Mouse (Mus musculus): Measurements from ENCODE around the gene Nlgn1. TPM values are rescaled to one million over a fixed set of nuclear protein-coding genes. Genes with fewer than 3 reads are reported as not detected.

Nlgn1 gene
- polyA plus RNA-seq, 1 experiment from 2014 or later, result 29.4 TPM

GRCm38 (mm10) chr3:25675888-25676287 lies 656.4 kb downstream of the Nlgn1 start:
- 83% methylated on average over 10 of the region's 10 CpGs for WGBS

GRCm38 (mm10) chr3:25675069-25675468 lies 657.2 kb downstream of the Nlgn1 start:
- H3K27me3 ChIP-seq (replicated peaks; ENCODE audit: control insufficient read depth, insufficient read depth, low read length), result no peaks in the 10 kb centered on the region
- no peak overlapping the region for H3K4me2 ChIP-seq (ENCODE audit: low read length)
- H3K4me1 ChIP-seq (ENCODE audit: control insufficient read depth, insufficient read depth, low read depth, low read length), result peaks cover 2% of the 10 kb centered on the region; the same call in 1 of the 2 replicates
- 56% methylated on average over 3 of the region's 3 CpGs for WGBS
- no peaks in the 10 kb centered on the region for H3K9me3 ChIP-seq (ENCODE audit: control insufficient read depth, low read length)
- H3K36me3 ChIP-seq (ENCODE audit: control insufficient read depth, insufficient read depth, low read length), result no peaks in the 10 kb centered on the region
- H3K9ac ChIP-seq (ENCODE audit: low read depth, low read length), result no peak overlapping the region
- no peak for ATAC-seq
- H3K27ac ChIP-seq (ENCODE audit: low read depth, low read length), result no peak overlapping the region
- no peak overlapping the region for H3K4me3 ChIP-seq (ENCODE audit: low read length)

More at GRCm38 (mm10) chr3:25675888-25676287, 656.4 kb downstream of the Nlgn1 start:
- Histone ChIP-seq H3K27ac (ENCODE audit: low read depth, low read length) (no peak overlapping the region), H3K4me2 (ENCODE audit: low read length) (no peak overlapping the region), H3K27me3 (replicated peaks; ENCODE audit: control insufficient read depth, insufficient read depth, low read length) (no peaks in the 10 kb centered on the region), H3K36me3 (ENCODE audit: control insufficient read depth, insufficient read depth, low read length) (no peaks in the 10 kb centered on the region), H3K9ac (ENCODE audit: low read depth, low read length) (no peak overlapping the region), H3K4me1 (ENCODE audit: control insufficient read depth, insufficient read depth, low read depth, low read length) (peaks cover 2% of the 10 kb centered on the region; the same call in 1 of the 2 replicates), H3K9me3 (ENCODE audit: control insufficient read depth, low read length) (no peaks in the 10 kb centered on the region), H3K4me3 (ENCODE audit: low read length) (no peak overlapping the region)
- ATAC-seq, result no peak

- WGBS, result 45% methylated on average over 5 of the region's 5 CpGs
- Histone ChIP-seq H3K27me3 (replicated peaks; ENCODE audit: control insufficient read depth, insufficient read depth, low read length) (no peaks in the 10 kb centered on the region), H3K9me3 (ENCODE audit: control insufficient read depth, low read length) (no peaks in the 10 kb centered on the region), H3K36me3 (ENCODE audit: control insufficient read depth, insufficient read depth, low read length) (no peaks in the 10 kb centered on the region), H3K4me1 (ENCODE audit: control insufficient read depth, insufficient read depth, low read depth, low read length) (no peaks in the 10 kb centered on the region), H3K27ac (ENCODE audit: low read depth, low read length) (no peak overlapping the region), H3K4me2 (ENCODE audit: low read length) (no peak overlapping the region), H3K9ac (ENCODE audit: low read depth, low read length) (no peak overlapping the region), H3K4me3 (ENCODE audit: low read length) (no peak overlapping the region)
- ATAC-seq, result no peak
Observed at GRCm38 (mm10) chr3:25673408-25673807, 658.9 kb downstream of the Nlgn1 start.

- Histone ChIP-seq H3K4me2 (ENCODE audit: low read length) (no peak overlapping the region), H3K4me1 (ENCODE audit: control insufficient read depth, insufficient read depth, low read depth, low read length) (no peaks in the 10 kb centered on the region), H3K4me3 (ENCODE audit: low read length) (no peak overlapping the region), H3K9ac (ENCODE audit: low read depth, low read length) (no peak overlapping the region), H3K27me3 (replicated peaks; ENCODE audit: control insufficient read depth, insufficient read depth, low read length) (no peaks in the 10 kb centered on the region), H3K9me3 (ENCODE audit: control insufficient read depth, low read length) (no peaks in the 10 kb centered on the region), H3K36me3 (ENCODE audit: control insufficient read depth, insufficient read depth, low read length) (no peaks in the 10 kb centered on the region), H3K27ac (ENCODE audit: low read depth, low read length) (no peak overlapping the region)
- ATAC-seq, result no peak
- WGBS, result 51% methylated on average over 4 of the region's 4 CpGs
Observed at GRCm38 (mm10) chr3:25672779-25673178, 659.5 kb downstream of the Nlgn1 start.

GRCm38 (mm10) chr3:25663464-25663863 lies 668.8 kb downstream of the Nlgn1 start:
- no peak overlapping the region for H3K4me3 ChIP-seq (ENCODE audit: low read length)
- no peaks in the 10 kb centered on the region for H3K9me3 ChIP-seq (ENCODE audit: control insufficient read depth, low read length)
- no peaks in the 10 kb centered on the region for H3K36me3 ChIP-seq (ENCODE audit: control insufficient read depth, insufficient read depth, low read length)
- no peak overlapping the region for H3K4me2 ChIP-seq (ENCODE audit: low read length)
- H3K27me3 ChIP-seq (replicated peaks; ENCODE audit: control insufficient read depth, insufficient read depth, low read length), result no peaks in the 10 kb centered on the region
- H3K27ac ChIP-seq (ENCODE audit: low read depth, low read length), result no peak overlapping the region
- H3K4me1 ChIP-seq (ENCODE audit: control insufficient read depth, insufficient read depth, low read depth, low read length), result no peaks in the 10 kb centered on the region
- WGBS, result 90% methylated on average over 2 of the region's 2 CpGs
- ATAC-seq, result no peak
- H3K9ac ChIP-seq (ENCODE audit: low read depth, low read length), result no peak overlapping the region

- 78% methylated on average over 3 of the region's 3 CpGs for WGBS
- Histone ChIP-seq H3K4me2 (ENCODE audit: low read length) (no peak overlapping the region), H3K27me3 (replicated peaks; ENCODE audit: control insufficient read depth, insufficient read depth, low read length) (no peaks in the 10 kb centered on the region), H3K27ac (ENCODE audit: low read depth, low read length) (no peak overlapping the region), H3K9me3 (ENCODE audit: control insufficient read depth, low read length) (no peaks in the 10 kb centered on the region), H3K9ac (ENCODE audit: low read depth, low read length) (no peak overlapping the region), H3K4me1 (ENCODE audit: control insufficient read depth, insufficient read depth, low read depth, low read length) (no peaks in the 10 kb centered on the region), H3K4me3 (ENCODE audit: low read length) (no peak overlapping the region), H3K36me3 (ENCODE audit: control insufficient read depth, insufficient read depth, low read length) (no peaks in the 10 kb centered on the region)
- no peak for ATAC-seq
Observed at GRCm38 (mm10) chr3:25660285-25660684, 672.0 kb downstream of the Nlgn1 start.

- 73% methylated on average over 14 of the region's 14 CpGs for WGBS
- H3K27me3 ChIP-seq (replicated peaks; ENCODE audit: control insufficient read depth, insufficient read depth, low read length), result no peaks in the 10 kb centered on the region
- no peak overlapping the region for H3K4me2 ChIP-seq (ENCODE audit: low read length)
- no peaks in the 10 kb centered on the region for H3K4me1 ChIP-seq (ENCODE audit: control insufficient read depth, insufficient read depth, low read depth, low read length)
- no peaks in the 10 kb centered on the region for H3K9me3 ChIP-seq (ENCODE audit: control insufficient read depth, low read length)
- H3K4me3 ChIP-seq (ENCODE audit: low read length), result no peak overlapping the region
- ATAC-seq, result no peak
- H3K36me3 ChIP-seq (ENCODE audit: control insufficient read depth, insufficient read depth, low read length), result no peaks in the 10 kb centered on the region
- no peak overlapping the region for H3K27ac ChIP-seq (ENCODE audit: low read depth, low read length)
- no peak overlapping the region for H3K9ac ChIP-seq (ENCODE audit: low read depth, low read length)
Observed at GRCm38 (mm10) chr3:25658006-25658405, 674.3 kb downstream of the Nlgn1 start.

GRCm38 (mm10) chr3:25657074-25657473 lies 675.2 kb downstream of the Nlgn1 start:
- no peaks in the 10 kb centered on the region for H3K4me1 ChIP-seq (ENCODE audit: control insufficient read depth, insufficient read depth, low read depth, low read length)
- peak; percentile 76 for ATAC-seq
- no peak overlapping the region for H3K4me3 ChIP-seq (ENCODE audit: low read length)
- no peak overlapping the region for H3K4me2 ChIP-seq (ENCODE audit: low read length)
- H3K27me3 ChIP-seq (replicated peaks; ENCODE audit: control insufficient read depth, insufficient read depth, low read length), result no peaks in the 10 kb centered on the region
- H3K36me3 ChIP-seq (ENCODE audit: control insufficient read depth, insufficient read depth, low read length), result no peaks in the 10 kb centered on the region
- no peaks in the 10 kb centered on the region for H3K9me3 ChIP-seq (ENCODE audit: control insufficient read depth, low read length)
- no peak overlapping the region for H3K27ac ChIP-seq (ENCODE audit: low read depth, low read length)
- H3K9ac ChIP-seq (ENCODE audit: low read depth, low read length), result no peak overlapping the region
- WGBS, result 76% methylated on average over 11 of the region's 11 CpGs

GRCm38 (mm10) chr3:25653010-25653409 lies 679.2 kb downstream of the Nlgn1 start:
- ATAC-seq, result no peak
- Histone ChIP-seq H3K9ac (ENCODE audit: low read depth, low read length) (no peak overlapping the region), H3K4me2 (ENCODE audit: low read length) (no peak overlapping the region), H3K4me1 (ENCODE audit: control insufficient read depth, insufficient read depth, low read depth, low read length) (no peaks in the 10 kb centered on the region), H3K9me3 (ENCODE audit: control insufficient read depth, low read length) (no peaks in the 10 kb centered on the region), H3K36me3 (ENCODE audit: control insufficient read depth, insufficient read depth, low read length) (no peaks in the 10 kb centered on the region), H3K27me3 (replicated peaks; ENCODE audit: control insufficient read depth, insufficient read depth, low read length) (no peaks in the 10 kb centered on the region), H3K27ac (ENCODE audit: low read depth, low read length) (no peak overlapping the region), H3K4me3 (ENCODE audit: low read length) (no peak overlapping the region)
- WGBS, result 72% methylated on average over 4 of the region's 4 CpGs

Measured in hindbrain, embryonic 16.5 days (tissue).